Mouse (Mus musculus) neural tube, embryonic 13.5 days (tissue): ENCODE data around the gene Drd4. TPM values are rescaled to one million over a fixed set of nuclear protein-coding genes. Genes with fewer than 3 reads are reported as not detected.

Source experiments
- ATAC-seq: fragments of 200-750 bp; cut with Nextera tagmentation; 2 replicates; pipeline ENCODE4 v1.8.0; 2017; ENCODE audit warnings: low read depth, mild to moderate bottlenecking, moderate TSS enrichment, moderate library complexity
- H3K27ac ChIP-seq: fragments of 300-500 bp; sonication (generic); replicated peaks from 2 replicates; pipeline ENCODE4 v1.5.1; 2015; ENCODE audit warnings: moderate library complexity, mild to moderate bottlenecking, inconsistent platforms
- H3K27me3 ChIP-seq: fragments of 300-500 bp; sonication (generic); 2 replicates; pipeline ENCODE4 v1.6.1; 2015; ENCODE audit warnings: mild to moderate bottlenecking, inconsistent platforms
- H3K36me3 ChIP-seq: fragments of 300-500 bp; sonication (generic); 2 replicates; pipeline ENCODE4 v1.6.1; 2015; ENCODE audit warnings: mild to moderate bottlenecking, inconsistent platforms
- H3K4me1 ChIP-seq: fragments of 300-500 bp; sonication (generic); replicated peaks from 2 replicates; pipeline ENCODE4 v1.6.1; 2015; ENCODE audit warnings: inconsistent platforms
- H3K4me2 ChIP-seq: fragments of 300-500 bp; sonication (generic); 2 replicates; pipeline ENCODE4 v1.6.1; 2015; ENCODE audit warnings: inconsistent platforms, mild to moderate bottlenecking, moderate library complexity
- H3K4me3 ChIP-seq: fragments of 300-500 bp; sonication (generic); 2 replicates; pipeline ENCODE4 v1.5.1; 2015; ENCODE audit warnings: mild to moderate bottlenecking, inconsistent platforms
- H3K9ac ChIP-seq: fragments of 300-500 bp; sonication (generic); 2 replicates; pipeline ENCODE4 v1.6.1; 2015; ENCODE audit warnings: moderate library complexity, mild to moderate bottlenecking, inconsistent platforms
- H3K9me3 ChIP-seq: fragments of 300-500 bp; sonication (generic); 2 replicates; pipeline ENCODE4 v1.6.1; 2016; ENCODE audit warnings: inconsistent platforms
- WGBS: fragments of 180-500 bp; shearing (Covaris S2); methylation state at CpG from one replicate; pipeline ENCODE4 v1.1.7; 2015; 5-methylcytosine and 5-hydroxymethylcytosine counted together
- polyA plus RNA-seq: library from polyadenylated mRNA; unstranded; fragments of >200 nt; fragmentation: Nextera tagmentation; extraction: Ambion mirVana; gene quantifications from 2 replicates; pipeline ENCODE4 v1.2.1, GENCODE M21; 2015

The Drd4 gene
- polyA plus RNA-seq, 1 experiment from 2014 or later = 1.3 TPM

DNA sequence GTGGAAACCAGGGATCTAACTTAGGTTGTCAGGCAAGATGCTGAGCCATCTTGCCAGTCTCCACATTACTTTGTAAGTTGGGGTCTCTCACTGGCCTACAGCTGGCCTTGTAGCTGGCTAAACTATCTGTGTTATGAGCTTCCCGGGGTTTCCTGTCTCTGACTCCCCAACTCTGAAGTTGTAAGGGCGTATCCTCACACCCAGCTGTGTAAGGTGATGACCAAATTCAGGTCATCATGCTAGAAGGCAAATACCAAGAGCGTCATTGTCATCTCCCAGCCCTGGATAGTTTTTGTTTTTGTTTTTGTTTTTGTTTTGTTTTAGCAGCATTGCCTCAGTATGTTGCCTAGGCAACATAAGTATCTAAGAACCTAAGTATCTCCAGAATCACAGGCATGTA is 21.2 kb upstream of the Drd4 start:
- Histone ChIP-seq H3K4me3 (no peak overlapping the region), H3K9ac (no peak overlapping the region), H3K36me3 (no peaks in the 10 kb centered on the region), H3K4me1 (peaks cover 10% of the 10 kb centered on the region), H3K27me3 (no peaks in the 10 kb centered on the region), H3K9me3 (no peaks in the 10 kb centered on the region), H3K4me2 (no peak overlapping the region), H3K27ac (no peak overlapping the region)
- WGBS = 83% methylated on average over 3 of the region's 3 CpGs
- no peak for ATAC-seq

DNA sequence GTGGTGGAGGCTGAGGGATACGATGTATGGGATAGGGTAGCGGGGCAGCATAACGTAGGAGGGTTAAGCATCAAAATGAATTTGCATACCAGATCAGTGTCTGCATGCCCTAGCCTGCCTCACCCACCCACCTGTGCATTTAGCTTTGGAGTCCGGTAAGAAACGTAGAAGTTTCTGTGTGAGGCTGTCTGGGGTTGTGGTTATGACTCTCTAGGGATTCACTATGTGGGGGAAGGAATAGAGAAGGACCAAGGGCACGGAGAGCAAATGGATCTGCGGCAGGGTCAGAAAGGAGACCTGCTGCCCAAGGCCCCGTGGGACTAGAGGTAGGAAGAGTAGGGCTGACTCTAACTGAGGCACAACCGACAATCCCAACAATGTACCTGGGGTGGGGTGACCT is 16.4 kb upstream of the Drd4 start:
- Histone ChIP-seq H3K36me3 (no peaks in the 10 kb centered on the region), H3K9ac (no peak overlapping the region), H3K4me2 (no peak overlapping the region), H3K27me3 (peaks cover 28% of the 10 kb centered on the region), H3K9me3 (no peaks in the 10 kb centered on the region), H3K4me3 (no peak overlapping the region), H3K4me1 (peaks cover 11% of the 10 kb centered on the region; the same call in 1 of the 2 replicates), H3K27ac (no peak overlapping the region)
- WGBS = 85% methylated on average over 9 of the region's 9 CpGs
- no peak for ATAC-seq

DNA sequence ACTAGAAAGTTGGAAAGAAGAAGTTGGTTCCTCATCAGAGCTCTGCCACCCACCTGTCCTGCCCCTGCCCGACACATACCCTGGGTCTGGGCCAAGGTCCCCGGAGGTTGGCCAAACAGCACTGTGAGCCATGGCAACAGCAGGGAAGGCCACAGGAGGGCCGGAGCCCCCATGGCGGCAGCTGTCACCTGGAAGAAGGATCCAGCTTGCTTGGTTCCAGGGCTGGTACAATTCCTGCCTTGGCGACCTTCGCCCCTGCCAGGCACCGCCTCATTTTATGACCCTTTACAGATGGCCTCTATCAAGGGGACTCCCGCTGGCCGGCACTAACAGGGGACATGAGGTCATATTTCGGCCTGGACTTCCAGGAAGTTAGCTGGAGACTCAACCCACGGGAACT is 15.3 kb upstream of the Drd4 start, which contains the start of gene Cdhr5:
Cdhr5 (minus strand) TSS at position 241 of the 400 bp plus-strand sequence.
- no peak for ATAC-seq
- 22% methylated on average over 11 of the region's 11 CpGs for WGBS
- H3K4me1 ChIP-seq = peaks cover 11% of the 10 kb centered on the region; the same call in 1 of the 2 replicates
- no peak within 1 kb of the TSS for H3K4me3 ChIP-seq
- H3K9ac ChIP-seq = no peak within 1 kb of the TSS; the same call in 1 of the 2 replicates
- H3K4me2 ChIP-seq = no peak within 1 kb of the TSS
- no peak within 1 kb of the TSS for H3K27ac ChIP-seq
- no peaks in the 10 kb centered on the region for H3K36me3 ChIP-seq
- no peaks in the 10 kb centered on the region for H3K9me3 ChIP-seq
- H3K27me3 ChIP-seq = peaks cover 28% of the 10 kb centered on the region

- no peaks in the 10 kb centered on the region for H3K9me3 ChIP-seq
- H3K27me3 ChIP-seq = peaks cover 28% of the 10 kb centered on the region
- H3K9ac ChIP-seq = peak overlapping the region; percentile 65
- ATAC-seq = peak; percentile 10; the same call in 1 of the 2 replicates
- no peaks in the 10 kb centered on the region for H3K36me3 ChIP-seq
- no peak overlapping the region for H3K4me3 ChIP-seq
- peaks cover 11% of the 10 kb centered on the region; the same call in 1 of the 2 replicates for H3K4me1 ChIP-seq
- peak overlapping the region; percentile 92; the same call in 1 of the 2 replicates for H3K4me2 ChIP-seq
- WGBS = 81% methylated on average over 11 of the region's 11 CpGs
- H3K27ac ChIP-seq = no peak overlapping the region
These were observed 13.8 kb upstream of the Drd4 start for GRCm38 (mm10) chr7:141277701-141278678.

GRCm38 (mm10) chr7:141278766-141279590 is 12.8 kb upstream of the Drd4 start, which contains the start of gene Sct:
Gene Sct, minus strand, starts transcription at chr7:141279133.
- Histone ChIP-seq H3K4me3 (peak within 1 kb of the TSS; percentile 46), H3K4me1 (peaks cover 11% of the 10 kb centered on the region; the same call in 1 of the 2 replicates), H3K9me3 (no peaks in the 10 kb centered on the region), H3K27me3 (peaks cover 28% of the 10 kb centered on the region), H3K9ac (peak within 1 kb of the TSS; percentile 65), H3K36me3 (no peaks in the 10 kb centered on the region), H3K27ac (no peak within 1 kb of the TSS), H3K4me2 (peak within 1 kb of the TSS; percentile 92)
- peak; percentile 79 for ATAC-seq
- 2% methylated on average over 41 of the region's 46 CpGs for WGBS

- H3K4me1 ChIP-seq = peaks cover 11% of the 10 kb centered on the region; the same call in 1 of the 2 replicates
- no peaks in the 10 kb centered on the region for H3K36me3 ChIP-seq
- no peak overlapping the region for H3K4me2 ChIP-seq
- no peak for ATAC-seq
- no peaks in the 10 kb centered on the region for H3K9me3 ChIP-seq
- no peak overlapping the region for H3K9ac ChIP-seq
- no peak overlapping the region for H3K27ac ChIP-seq
- H3K27me3 ChIP-seq = peaks cover 23% of the 10 kb centered on the region
- WGBS = 52% methylated on average over 6 of the region's 6 CpGs
- no peak overlapping the region for H3K4me3 ChIP-seq
These were observed 10.4 kb upstream of the Drd4 start for GRCm38 (mm10) chr7:141281442-141281841.

GRCm38 (mm10) chr7:141282756-141283155 is 9.1 kb upstream of the Drd4 start:
- no peak overlapping the region for H3K4me3 ChIP-seq
- no peak overlapping the region for H3K27ac ChIP-seq
- H3K4me2 ChIP-seq = no peak overlapping the region
- no peak overlapping the region for H3K9ac ChIP-seq
- no peak for ATAC-seq
- peaks cover 11% of the 10 kb centered on the region; the same call in 1 of the 2 replicates for H3K4me1 ChIP-seq
- 84% methylated on average over 4 of the region's 4 CpGs for WGBS
- no peaks in the 10 kb centered on the region for H3K9me3 ChIP-seq
- H3K27me3 ChIP-seq = peaks cover 19% of the 10 kb centered on the region
- no peaks in the 10 kb centered on the region for H3K36me3 ChIP-seq

DNA sequence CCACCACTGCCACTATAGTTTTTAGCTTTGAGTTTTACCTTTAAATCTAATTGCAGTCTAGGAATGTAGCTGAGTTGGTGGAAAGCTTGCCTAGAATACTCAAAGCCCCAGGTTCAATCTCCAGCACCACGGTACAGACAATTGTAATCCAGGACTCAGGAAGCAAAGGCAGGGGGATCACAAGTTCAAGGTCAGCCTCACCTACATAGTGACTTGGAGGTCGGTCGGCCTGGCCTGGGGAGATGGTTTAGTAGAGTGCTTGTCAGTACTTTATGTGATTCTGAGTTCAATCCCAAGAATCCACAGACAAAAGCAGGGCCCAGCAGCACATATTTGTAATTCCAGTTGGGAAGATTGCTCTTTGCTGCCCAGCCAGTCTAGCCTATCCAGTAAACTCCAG is 3.8 kb upstream of the Drd4 start:
- no peak overlapping the region for H3K27ac ChIP-seq
- no peaks in the 10 kb centered on the region for H3K9me3 ChIP-seq
- H3K4me1 ChIP-seq = peaks cover 15% of the 10 kb centered on the region
- H3K36me3 ChIP-seq = no peaks in the 10 kb centered on the region
- WGBS = 88% methylated on average over 3 of the region's 3 CpGs
- no peak overlapping the region for H3K4me3 ChIP-seq
- H3K9ac ChIP-seq = no peak overlapping the region
- no peak overlapping the region for H3K4me2 ChIP-seq
- no peak for ATAC-seq
- peaks cover 37% of the 10 kb centered on the region for H3K27me3 ChIP-seq

- no peak overlapping the region for H3K27ac ChIP-seq
- H3K9me3 ChIP-seq = no peaks in the 10 kb centered on the region
- peaks cover 15% of the 10 kb centered on the region for H3K36me3 ChIP-seq
- ATAC-seq = peak; percentile 54
- WGBS = 30% methylated on average over 15 of the region's 15 CpGs
- H3K27me3 ChIP-seq = peaks cover 72% of the 10 kb centered on the region
- H3K4me1 ChIP-seq = peaks cover 31% of the 10 kb centered on the region
- H3K4me2 ChIP-seq = peak overlapping the region; percentile 84
- H3K9ac ChIP-seq = peak overlapping the region; percentile 71; the same call in 1 of the 2 replicates
- H3K4me3 ChIP-seq = peak overlapping the region; percentile 49
These were observed 980 bp downstream of the Drd4 start for GRCm38 (mm10) chr7:141292583-141293388.

DNA sequence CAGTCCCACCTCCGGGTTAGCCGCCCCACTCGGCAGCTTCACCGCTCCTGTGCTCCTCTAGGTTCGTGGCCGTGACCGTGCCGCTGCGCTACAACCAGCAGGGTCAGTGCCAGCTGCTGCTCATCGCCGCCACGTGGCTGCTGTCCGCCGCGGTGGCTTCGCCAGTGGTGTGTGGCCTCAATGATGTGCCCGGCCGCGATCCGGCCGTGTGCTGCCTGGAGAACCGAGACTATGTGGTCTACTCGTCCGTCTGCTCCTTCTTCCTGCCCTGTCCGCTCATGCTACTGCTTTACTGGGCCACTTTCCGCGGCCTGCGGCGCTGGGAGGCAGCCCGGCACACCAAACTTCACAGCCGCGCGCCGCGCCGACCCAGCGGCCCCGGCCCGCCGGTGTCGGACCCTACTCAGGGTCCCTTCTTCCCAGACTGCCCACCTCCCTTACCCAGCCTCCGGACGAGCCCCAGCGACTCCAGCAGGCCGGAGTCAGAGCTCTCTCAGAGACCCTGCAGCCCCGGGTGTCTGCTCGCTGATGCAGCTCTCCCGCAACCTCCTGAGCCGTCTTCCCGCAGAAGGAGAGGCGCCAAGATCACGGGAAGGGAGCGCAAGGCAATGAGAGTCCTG is 2.2 kb downstream of the Drd4 start:
- peaks cover 72% of the 10 kb centered on the region for H3K27me3 ChIP-seq
- no peak for ATAC-seq
- peak overlapping the region; percentile 60 for H3K9ac ChIP-seq
- WGBS = 2% methylated on average over 53 of the region's 53 CpGs
- H3K4me1 ChIP-seq = peaks cover 31% of the 10 kb centered on the region
- H3K4me3 ChIP-seq = peak overlapping the region; percentile 34
- peak overlapping the region; percentile 63 for H3K4me2 ChIP-seq
- peaks cover 25% of the 10 kb centered on the region for H3K36me3 ChIP-seq
- no peaks in the 10 kb centered on the region for H3K9me3 ChIP-seq
- no peak overlapping the region for H3K27ac ChIP-seq

GRCm38 (mm10) chr7:141294479-141294878 is 2.7 kb downstream of the Drd4 start:
- ATAC-seq = no peak
- peaks cover 71% of the 10 kb centered on the region for H3K27me3 ChIP-seq

More at GRCm38 (mm10) chr7:141294479-141294878, 2.7 kb downstream of the Drd4 start:
- peaks cover 30% of the 10 kb centered on the region for H3K36me3 ChIP-seq
- H3K4me3 ChIP-seq = peak overlapping the region; percentile 34
- 8% methylated on average over 22 of the region's 22 CpGs for WGBS
- H3K9me3 ChIP-seq = no peaks in the 10 kb centered on the region
- H3K4me2 ChIP-seq = peak overlapping the region; percentile 63
- H3K27ac ChIP-seq = no peak overlapping the region
- H3K4me1 ChIP-seq = peaks cover 31% of the 10 kb centered on the region
- H3K9ac ChIP-seq = peak overlapping the region; percentile 60
